Mouse (Mus musculus): ENCODE measurements around the gene 1810024B03Rik.

GRCm38 (mm10) chr2:127208452-127208769 is 331 bp upstream of the 1810024B03Rik start:
- TF ChIP-seq CTCF (IDR thresholded peaks at IDR 0.05; ENCODE audit: insufficient read depth, low read depth, low read length) (no peak), POLR2A (IDR thresholded peaks at IDR 0.05; ENCODE audit: insufficient read depth, low read depth, low read length) (0 out of 2 replicates have a peak, but pooled peaks have one; percentile 59)

Data from olfactory bulb, adult 2 months (tissue).